Mouse (Mus musculus) intestine, embryonic 14.5 days (tissue): ENCODE measurements around the gene Cdh24. TPM values are rescaled to one million over a fixed set of nuclear protein-coding genes. Genes with fewer than 3 reads are reported as not detected.

Source experiments
- ATAC-seq: fragments of 200-750 bp; cut with Nextera tagmentation; replicated peaks from 2 replicates; pipeline ENCODE4 v1.8.0; 2017; ENCODE audit warnings: low read depth, moderate number of reproducible peaks, moderate TSS enrichment, moderate library complexity; ENCODE audit not compliant: low FRiP score, low TSS enrichment
- DNase-seq: peaks from one replicate; pipeline ENCODE4 v3.0.0-alpha.2; 2018; ENCODE audit warnings: low spot score
- H3K27ac ChIP-seq: fragments of 300-500 bp; sonication (generic); 2 replicates; pipeline ENCODE4 v1.5.1; 2014; ENCODE audit warnings: low read depth, mild to moderate bottlenecking, control low read depth
- H3K27me3 ChIP-seq: fragments of 300-500 bp; sonication (generic); replicated peaks from 2 replicates; pipeline ENCODE4 v1.6.1; 2014; ENCODE audit warnings: low read length, control low read depth; ENCODE audit not compliant: control insufficient read depth, insufficient read depth
- H3K36me3 ChIP-seq: fragments of 300-500 bp; sonication (generic); 2 replicates; pipeline ENCODE4 v1.6.1; 2014; ENCODE audit warnings: low read length, control low read depth; ENCODE audit not compliant: control insufficient read depth, insufficient read depth
- H3K4me1 ChIP-seq: fragments of 300-500 bp; sonication (generic); replicated peaks from 2 replicates; pipeline ENCODE4 v1.6.1; 2014; ENCODE audit warnings: low read length, control low read depth, mixed read lengths; ENCODE audit not compliant: control insufficient read depth, insufficient read depth
- H3K4me2 ChIP-seq: fragments of 300-500 bp; sonication (generic); 2 replicates; pipeline ENCODE4 v1.6.1; 2014; ENCODE audit warnings: low read length
- H3K4me3 ChIP-seq: fragments of 300-500 bp; sonication (generic); 2 replicates; pipeline ENCODE4 v1.5.1; 2014; ENCODE audit warnings: low read depth, low read length, control low read depth, mixed read lengths
- H3K9ac ChIP-seq: fragments of 300-500 bp; sonication (generic); 2 replicates; pipeline ENCODE4 v1.6.1; 2014; ENCODE audit warnings: mild to moderate bottlenecking, low read length
- H3K9me3 ChIP-seq: fragments of 300-500 bp; sonication (generic); 2 replicates; pipeline ENCODE4 v1.6.1; 2016; ENCODE audit warnings: low read length, control low read depth; ENCODE audit not compliant: control insufficient read depth
- WGBS: fragments of 180-500 bp; shearing (Covaris S2); extraction: QIAGEN DNeasy Blood & Tissue Kit; methylation state at CpG from one replicate; pipeline ENCODE4 v1.1.7; 2014; 5-methylcytosine and 5-hydroxymethylcytosine counted together
- polyA plus RNA-seq: library from polyadenylated mRNA; unstranded; fragments of >200 nt; fragmentation: Nextera tagmentation; extraction: Ambion mirVana; gene quantifications from 2 replicates; pipeline ENCODE4 v1.2.1, GENCODE M21; 2014

The Cdh24 gene
- polyA plus RNA-seq = 4.0 and 4.9 TPM in 2 replicates

DNA sequence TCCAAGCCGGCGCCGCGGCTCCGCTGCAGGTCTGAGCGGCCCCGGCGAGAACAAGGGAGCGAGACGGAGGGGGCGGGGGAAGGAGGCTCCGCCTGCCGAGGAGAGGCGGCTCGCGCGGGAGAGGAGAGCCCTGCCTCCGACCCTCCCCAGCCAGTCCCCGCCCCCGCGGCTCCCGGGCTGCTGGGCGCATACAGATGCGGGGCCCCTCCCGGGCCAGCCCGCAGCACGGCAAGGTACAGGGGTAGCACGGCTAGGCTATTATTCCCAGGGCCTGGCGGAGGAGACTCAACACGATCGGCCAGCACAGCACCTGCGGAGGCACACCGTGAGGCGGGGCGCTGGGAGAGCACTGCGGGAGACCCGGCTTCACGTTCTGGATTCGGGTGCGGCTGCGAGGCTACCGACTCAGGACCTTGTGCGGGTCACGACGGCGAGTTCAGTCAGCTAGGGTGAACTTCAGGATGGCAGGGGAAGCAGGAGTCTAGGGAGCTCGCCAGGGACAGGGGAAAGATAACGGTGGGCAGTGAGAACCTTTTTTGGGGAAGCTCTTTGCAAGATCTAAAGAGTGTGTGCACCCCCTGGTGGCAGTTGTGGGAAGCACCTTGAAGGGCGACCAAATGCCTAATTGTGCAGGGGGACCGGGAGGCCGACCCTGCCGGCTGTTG is at the start of gene Cdh24:
Gene Cdh24 (minus strand): TSS at position 60 of the 665 bp plus-strand sequence.
- ATAC-seq (peak; percentile 91), DNase-seq (peak; percentile 99)
- Histone ChIP-seq H3K9me3 (no peaks in the 10 kb centered on the region), H3K9ac (peak within 1 kb of the TSS; percentile 76), H3K27me3 (no peaks in the 10 kb centered on the region), H3K36me3 (peaks cover 50% of the 10 kb centered on the region), H3K4me1 (peaks cover 10% of the 10 kb centered on the region), H3K4me2 (peak within 1 kb of the TSS; percentile 77), H3K4me3 (peak within 1 kb of the TSS; percentile 61), H3K27ac (peak within 1 kb of the TSS; percentile 60)
- under 1% methylated on average over 41 of the region's 52 CpGs for WGBS

- H3K4me2 ChIP-seq = peak overlapping the region; percentile 75
- WGBS = 3% methylated on average over 8 of the region's 8 CpGs
- H3K36me3 ChIP-seq = peaks cover 46% of the 10 kb centered on the region
- H3K9ac ChIP-seq = peak overlapping the region; percentile 96
- DNase-seq = no peak
- ATAC-seq = no peak
- H3K27ac ChIP-seq = peak overlapping the region; percentile 95
- peaks cover 13% of the 10 kb centered on the region for H3K4me1 ChIP-seq
- H3K27me3 ChIP-seq = no peaks in the 10 kb centered on the region
- peak overlapping the region; percentile 88 for H3K4me3 ChIP-seq
- no peaks in the 10 kb centered on the region for H3K9me3 ChIP-seq
These were observed 46.1 kb upstream of the Cdh24 start for GRCm38 (mm10) chr14:54687251-54687650.

DNA sequence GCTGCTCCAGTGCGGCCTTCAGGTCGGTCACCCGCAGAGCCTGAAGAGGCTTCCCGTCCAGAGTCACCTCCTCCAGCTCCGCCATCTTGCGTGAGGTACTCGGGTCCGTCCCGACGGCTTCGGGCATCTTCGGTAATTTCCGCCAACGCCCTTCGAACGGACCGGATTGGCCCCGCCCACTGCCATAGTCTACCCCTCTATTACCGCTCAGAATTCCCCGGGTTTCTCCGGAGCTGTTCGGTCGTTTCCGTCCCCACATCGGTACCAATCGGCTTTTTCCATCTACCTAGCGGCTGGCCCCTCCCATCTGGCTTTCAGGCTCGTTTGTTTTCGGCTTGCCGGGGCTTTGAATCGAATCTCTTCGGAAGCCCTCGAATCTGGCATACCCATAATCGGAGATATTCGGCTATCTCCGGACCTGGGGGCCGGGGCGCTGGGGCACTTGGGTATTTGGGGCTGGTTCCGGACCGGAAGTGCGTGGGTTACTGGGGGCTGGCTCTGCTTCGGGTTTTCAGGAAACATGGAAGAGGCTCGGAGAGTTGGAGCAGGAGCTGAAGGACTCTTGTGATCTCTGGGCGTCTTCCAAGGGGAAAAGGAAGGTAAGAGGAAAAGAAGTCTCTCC is 45.5 kb upstream of the Cdh24 start, which contains the start of gene Acin1:
Gene Acin1 (minus strand): TSS at position 410 of the 622 bp plus-strand sequence.
- under 1% methylated on average over 44 of the region's 44 CpGs for WGBS
- peak within 1 kb of the TSS; percentile 95 for H3K27ac ChIP-seq
- peak within 1 kb of the TSS; percentile 96 for H3K9ac ChIP-seq
- peak; percentile 97 for ATAC-seq
- no peaks in the 10 kb centered on the region for H3K27me3 ChIP-seq
- peaks cover 53% of the 10 kb centered on the region for H3K36me3 ChIP-seq
- H3K4me3 ChIP-seq = peak within 1 kb of the TSS; percentile 88
- peak; percentile 100 for DNase-seq
- no peaks in the 10 kb centered on the region for H3K9me3 ChIP-seq
- H3K4me1 ChIP-seq = peaks cover 13% of the 10 kb centered on the region
- peak within 1 kb of the TSS; percentile 77 for H3K4me2 ChIP-seq

DNA sequence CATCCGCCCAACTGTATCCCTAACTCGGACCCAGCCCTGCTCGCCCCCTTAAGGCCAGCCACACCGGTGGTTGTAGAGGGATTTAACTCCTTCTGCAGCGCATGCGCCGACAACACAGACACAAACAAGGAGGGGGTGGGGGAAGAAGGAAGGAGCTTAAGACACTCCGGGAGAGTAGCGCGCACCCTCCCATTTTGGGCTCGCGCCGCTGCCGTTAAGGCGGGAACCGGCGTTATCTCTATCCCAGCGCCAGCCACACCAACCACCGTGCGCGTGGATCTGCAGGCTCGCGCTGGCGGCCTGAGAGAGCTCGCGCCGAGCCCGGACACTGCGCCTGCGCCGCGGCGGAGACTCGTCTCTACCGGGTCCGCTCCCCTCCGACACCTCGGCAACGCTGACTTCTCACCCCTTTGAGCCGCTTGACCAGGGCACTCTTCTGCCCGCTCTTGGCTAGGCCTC is 44.9 kb upstream of the Cdh24 start, which contains the start of gene 1700123O20Rik:
Gene 1700123O20Rik (plus strand): TSS at position 154 of the 459 bp plus-strand sequence.
- 1% methylated on average over 40 of the region's 41 CpGs for WGBS
- H3K4me3 ChIP-seq = peak within 1 kb of the TSS; percentile 88
- ATAC-seq (peak; percentile 82), DNase-seq (no peak)
- no peaks in the 10 kb centered on the region for H3K9me3 ChIP-seq
- H3K27me3 ChIP-seq = no peaks in the 10 kb centered on the region
- peak within 1 kb of the TSS; percentile 77 for H3K4me2 ChIP-seq
- peaks cover 53% of the 10 kb centered on the region for H3K36me3 ChIP-seq
- peak within 1 kb of the TSS; percentile 95 for H3K27ac ChIP-seq
- H3K4me1 ChIP-seq = peaks cover 13% of the 10 kb centered on the region
- peak within 1 kb of the TSS; percentile 96 for H3K9ac ChIP-seq

GRCm38 (mm10) chr14:54685471-54685870 is 44.3 kb upstream of the Cdh24 start:
- H3K4me3 ChIP-seq = peak overlapping the region; percentile 88
- H3K4me2 ChIP-seq = peak overlapping the region; percentile 77
- peaks cover 13% of the 10 kb centered on the region for H3K4me1 ChIP-seq
- 9% methylated on average over 8 of the region's 8 CpGs for WGBS
- DNase-seq (no peak), ATAC-seq (no peak)
- H3K9ac ChIP-seq = peak overlapping the region; percentile 96
- H3K27ac ChIP-seq = no peak overlapping the region
- no peaks in the 10 kb centered on the region for H3K9me3 ChIP-seq
- H3K36me3 ChIP-seq = peaks cover 47% of the 10 kb centered on the region
- H3K27me3 ChIP-seq = no peaks in the 10 kb centered on the region

- Histone ChIP-seq H3K4me1 (peaks cover 7% of the 10 kb centered on the region; the same call in 1 of the 2 replicates), H3K36me3 (peaks cover 48% of the 10 kb centered on the region), H3K9me3 (no peaks in the 10 kb centered on the region), H3K4me3 (no peak overlapping the region), H3K27me3 (no peaks in the 10 kb centered on the region), H3K27ac (no peak overlapping the region), H3K9ac (no peak overlapping the region), H3K4me2 (no peak overlapping the region)
- WGBS = 87% methylated on average over 3 of the region's 3 CpGs
- DNase-seq = no peak
- no peak for ATAC-seq
These were observed 41.2 kb upstream of the Cdh24 start for GRCm38 (mm10) chr14:54682396-54682795.

DNA sequence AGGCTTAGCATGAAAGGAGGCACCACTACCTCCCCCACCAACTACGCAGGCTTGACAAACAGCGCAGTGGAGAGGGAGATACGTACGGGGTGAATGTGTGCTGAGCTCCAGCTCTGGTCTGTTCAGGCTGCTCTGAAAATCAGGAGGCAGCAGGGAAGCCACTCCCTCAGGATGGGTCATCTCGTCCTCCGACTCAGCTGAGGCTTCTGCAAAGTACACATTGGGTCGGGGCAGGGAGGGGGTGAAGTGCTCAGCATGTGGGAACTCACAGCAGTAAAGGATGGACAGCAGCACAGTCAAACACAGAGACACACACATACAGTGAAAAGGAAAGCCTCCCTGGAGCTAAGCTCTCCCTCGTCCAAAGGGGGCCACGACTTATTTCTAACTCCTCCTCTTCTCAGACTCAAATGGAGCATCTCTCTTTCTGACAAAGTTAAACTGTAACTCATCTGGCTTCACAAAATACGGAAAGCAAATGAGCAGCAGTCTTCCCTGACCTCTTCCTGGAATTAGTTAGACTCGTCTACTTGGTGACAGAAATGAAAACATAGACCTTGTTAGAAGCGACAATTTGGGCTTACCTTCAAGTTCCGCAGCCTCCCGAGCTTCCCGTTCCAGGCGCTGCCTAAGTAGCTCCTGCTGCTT is 37.6 kb upstream of the Cdh24 start:
- ATAC-seq = no peak
- H3K36me3 ChIP-seq = peaks cover 78% of the 10 kb centered on the region
- H3K27ac ChIP-seq = no peak overlapping the region
- H3K4me2 ChIP-seq = no peak overlapping the region
- 79% methylated on average over 16 of the region's 16 CpGs for WGBS
- no peak overlapping the region for H3K9ac ChIP-seq
- DNase-seq = no peak
- H3K9me3 ChIP-seq = no peaks in the 10 kb centered on the region
- H3K4me3 ChIP-seq = no peak overlapping the region
- no peaks in the 10 kb centered on the region for H3K4me1 ChIP-seq
- no peaks in the 10 kb centered on the region for H3K27me3 ChIP-seq

DNA sequence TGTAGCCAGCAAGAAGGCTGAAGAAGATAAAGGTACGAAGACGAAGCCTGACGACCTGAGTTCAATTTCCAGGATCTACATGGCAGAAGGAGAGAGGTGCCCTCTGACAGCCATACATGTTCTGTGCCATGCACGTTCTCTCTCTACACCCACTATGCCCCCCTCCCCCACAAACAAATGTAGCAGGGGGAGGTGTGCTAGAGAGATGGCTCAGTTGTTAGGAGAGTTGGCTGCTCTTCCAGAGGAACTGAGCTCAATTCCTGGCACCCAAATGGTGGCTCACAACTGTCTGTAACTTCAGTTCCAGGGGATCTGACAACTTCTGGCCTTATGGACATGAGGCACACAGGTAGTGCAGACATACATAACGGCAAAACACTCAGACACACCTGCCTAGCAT is 35.1 kb upstream of the Cdh24 start:
- no peak overlapping the region for H3K27ac ChIP-seq
- no peak overlapping the region for H3K4me3 ChIP-seq
- H3K4me2 ChIP-seq = no peak overlapping the region
- WGBS = 92% methylated on average over 5 of the region's 5 CpGs
- no peaks in the 10 kb centered on the region for H3K9me3 ChIP-seq
- peaks cover 74% of the 10 kb centered on the region for H3K36me3 ChIP-seq
- H3K9ac ChIP-seq = no peak overlapping the region
- DNase-seq = no peak
- no peaks in the 10 kb centered on the region for H3K27me3 ChIP-seq
- ATAC-seq = no peak
- no peaks in the 10 kb centered on the region for H3K4me1 ChIP-seq
